Mouse (Mus musculus) hindbrain, embryonic 10.5 days (tissue): ENCODE results near the gene Slc8a1. TPM values are rescaled to one million over a fixed set of nuclear protein-coding genes. Genes with fewer than 3 reads are reported as not detected.

Experiments
- DNase-seq: peaks from one replicate; pipeline ENCODE4 v3.0.0-alpha.2; 2017; ENCODE audit warnings: low spot score
- H3K27ac ChIP-seq: fragments of 300-500 bp; sonication (generic); 2 replicates; pipeline ENCODE4 v1.5.1; 2016; ENCODE audit warnings: mild to moderate bottlenecking, moderate library complexity
- H3K27me3 ChIP-seq: fragments of 300-500 bp; sonication (generic); 2 replicates; pipeline ENCODE4 v1.6.1; 2016; ENCODE audit warnings: mild to moderate bottlenecking; ENCODE audit not compliant: poor library complexity, insufficient read depth, severe bottlenecking
- H3K36me3 ChIP-seq: fragments of 300-500 bp; sonication (generic); 2 replicates; pipeline ENCODE4 v1.6.1; 2016; ENCODE audit warnings: mild to moderate bottlenecking, moderate library complexity
- H3K4me1 ChIP-seq: fragments of 300-500 bp; sonication (generic); replicated peaks from 2 replicates; pipeline ENCODE4 v1.6.1; 2016; ENCODE audit warnings: mild to moderate bottlenecking
- H3K4me3 ChIP-seq: fragments of 300-500 bp; sonication (generic); 2 replicates; pipeline ENCODE4 v1.5.1; 2016; ENCODE audit warnings: mild to moderate bottlenecking, moderate library complexity
- H3K9me3 ChIP-seq: fragments of 300-500 bp; sonication (generic); 2 replicates; pipeline ENCODE4 v1.6.1; 2016; ENCODE audit warnings: mild to moderate bottlenecking, moderate library complexity
- WGBS: fragments of 180-500 bp; shearing (Covaris S2); methylation state at CpG from one replicate; pipeline ENCODE4 v1.1.7; 2016; 5-methylcytosine and 5-hydroxymethylcytosine counted together
- polyA plus RNA-seq: library from polyadenylated mRNA; unstranded; fragments of >200 nt; fragmentation: Nextera tagmentation; extraction: Ambion mirVana; gene quantifications from 2 replicates; pipeline ENCODE4 v1.2.1, GENCODE M21; 2016

Slc8a1 gene
- polyA plus RNA-seq, 1 experiment from 2014 or later, result 2.6 TPM

DNA sequence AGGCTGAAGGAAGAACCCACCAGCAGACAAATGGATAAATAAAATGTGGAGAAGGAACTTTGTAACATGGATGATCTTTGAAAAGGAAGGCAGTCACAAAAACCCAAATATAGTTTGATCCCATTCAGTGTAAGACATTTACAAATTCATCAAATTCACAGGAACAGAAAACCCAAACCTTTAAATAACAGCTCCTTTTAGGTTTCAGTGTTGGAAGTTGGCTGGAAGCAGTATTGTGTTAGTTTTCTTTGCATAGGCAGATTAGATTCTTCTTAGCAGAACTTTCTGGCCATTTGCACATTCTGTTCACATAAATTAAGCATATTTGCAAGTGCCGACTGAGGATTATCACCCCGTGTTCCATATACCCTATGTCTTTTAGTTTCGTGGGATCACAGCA, 193.3 kb downstream of the Slc8a1 start:
- peaks cover 5% of the 10 kb centered on the region for H3K4me1 ChIP-seq
- H3K36me3 ChIP-seq, result no peaks in the 10 kb centered on the region
- 95% methylated on average over 3 of the region's 3 CpGs for WGBS
- H3K27me3 ChIP-seq, result no peaks in the 10 kb centered on the region
- H3K9me3 ChIP-seq, result no peaks in the 10 kb centered on the region
- H3K4me3 ChIP-seq, result no peak overlapping the region
- DNase-seq, result no peak
- H3K27ac ChIP-seq, result no peak overlapping the region

DNA sequence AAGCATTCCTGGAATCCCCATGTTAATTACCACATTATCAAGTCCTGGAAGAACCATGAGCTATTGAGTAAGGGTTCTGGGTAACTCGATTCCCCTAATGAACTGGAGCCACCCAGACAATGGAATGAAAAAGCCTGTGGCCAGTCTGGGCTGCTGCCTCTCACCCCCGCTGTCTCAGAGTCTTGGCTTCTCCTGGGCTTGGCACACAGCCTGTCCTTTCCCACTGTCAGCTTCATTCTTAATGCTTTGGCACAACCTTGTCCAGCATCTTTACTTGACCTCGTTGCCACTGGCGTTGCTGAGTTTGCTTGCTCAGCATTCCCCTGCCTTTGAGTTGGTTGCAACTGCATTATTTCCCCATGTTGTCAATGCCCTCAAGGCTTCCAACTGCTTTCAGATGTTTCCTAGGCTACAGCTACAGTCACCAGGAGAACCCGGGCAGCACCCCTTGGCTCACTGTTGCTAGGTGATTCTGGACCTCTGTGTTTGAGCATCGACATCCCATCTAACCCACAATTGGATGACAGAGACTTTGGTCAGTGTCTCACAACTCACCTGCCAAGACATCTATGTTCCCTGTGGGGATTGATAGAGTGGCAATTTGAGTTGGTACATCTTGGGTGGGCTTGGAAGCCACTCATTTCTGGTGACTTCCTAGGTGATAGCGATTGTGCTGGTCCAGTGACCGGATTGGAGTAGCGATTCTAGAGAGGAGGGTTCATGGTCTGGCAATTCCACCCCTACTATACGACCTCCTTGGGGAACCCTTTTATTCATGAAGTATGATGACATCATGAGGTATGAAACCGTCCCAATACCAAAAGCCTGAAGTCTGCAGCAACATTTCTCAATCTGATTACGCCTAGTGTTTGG, 195.6 kb downstream of the Slc8a1 start:
- Histone ChIP-seq H3K4me3 (no peak overlapping the region), H3K9me3 (no peaks in the 10 kb centered on the region), H3K27ac (no peak overlapping the region), H3K36me3 (no peaks in the 10 kb centered on the region), H3K4me1 (peaks cover 9% of the 10 kb centered on the region), H3K27me3 (no peaks in the 10 kb centered on the region)
- 65% methylated on average over 12 of the region's 12 CpGs for WGBS
- peak; percentile 10 for DNase-seq

DNA sequence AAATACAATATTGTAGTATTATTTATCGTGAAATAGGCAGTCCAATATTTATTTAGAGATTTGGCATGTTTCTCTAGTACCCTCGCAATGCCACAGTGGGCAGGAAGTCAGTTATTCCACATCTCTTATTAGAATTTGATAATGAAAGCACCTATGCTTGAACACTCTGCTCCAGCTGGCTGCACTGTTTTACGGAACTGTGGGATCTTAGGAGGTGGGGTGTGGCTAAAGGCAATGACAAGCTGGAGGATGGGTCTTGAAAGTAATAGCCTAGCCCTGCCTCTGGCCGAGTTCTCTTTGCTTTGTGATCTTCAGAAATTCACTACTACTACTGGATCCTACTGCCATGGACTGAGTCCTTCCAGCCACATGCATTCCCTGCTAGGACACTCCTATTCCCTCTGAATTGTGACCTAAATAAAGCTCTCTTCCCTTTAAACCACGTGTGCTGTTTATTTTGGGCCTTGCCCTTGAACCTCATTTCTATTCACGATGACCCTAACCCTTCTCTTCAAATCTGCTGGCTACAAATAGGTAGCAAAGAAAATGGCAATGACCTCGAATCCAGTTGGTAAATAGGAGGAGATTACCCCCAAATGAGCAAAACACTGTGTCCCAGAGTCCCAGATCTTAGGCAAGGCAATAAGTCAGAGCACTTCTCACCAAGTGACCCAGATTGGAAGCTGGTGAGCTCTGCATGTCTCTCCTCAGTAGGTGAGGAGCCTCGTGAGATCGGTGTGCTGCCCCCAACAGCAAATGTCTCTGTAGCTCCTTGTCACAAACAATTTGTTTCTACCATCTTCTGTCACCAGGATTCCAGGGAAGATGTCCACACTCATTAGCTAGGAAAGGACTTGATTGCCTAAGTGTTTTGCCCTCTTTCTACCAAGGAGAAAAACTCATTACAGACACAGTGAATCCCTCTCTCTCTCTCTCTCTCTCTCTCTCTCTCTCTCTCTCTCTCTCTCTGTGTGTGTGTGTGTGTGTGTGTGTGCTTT, 199.7 kb downstream of the Slc8a1 start:
- Histone ChIP-seq H3K36me3 (no peaks in the 10 kb centered on the region), H3K9me3 (no peaks in the 10 kb centered on the region), H3K27me3 (no peaks in the 10 kb centered on the region), H3K4me1 (peaks cover 9% of the 10 kb centered on the region), H3K4me3 (no peak overlapping the region), H3K27ac (no peak overlapping the region)
- WGBS, result 74% methylated on average over 9 of the region's 9 CpGs
- no peak for DNase-seq

DNA sequence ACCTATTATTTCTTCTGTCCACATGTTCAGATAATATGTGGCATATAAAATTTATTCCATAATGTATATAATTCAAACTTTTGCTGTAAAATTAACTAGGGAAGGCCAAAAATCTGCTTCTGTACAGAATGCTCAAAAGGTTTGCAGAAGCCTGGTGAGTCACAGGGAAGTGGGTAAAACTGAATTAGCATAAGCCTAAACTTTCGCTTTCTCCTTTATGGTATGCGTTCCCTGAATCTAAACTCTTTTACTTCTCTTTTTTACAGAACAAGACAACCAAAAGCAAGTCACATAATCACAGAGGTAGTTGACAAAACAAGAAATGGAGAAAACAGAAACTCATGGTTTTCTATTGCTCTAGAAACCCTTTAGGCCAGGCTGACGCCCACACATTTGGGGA, 202.1 kb downstream of the Slc8a1 start:
- H3K36me3 ChIP-seq, result no peaks in the 10 kb centered on the region
- no peak overlapping the region for H3K27ac ChIP-seq
- 0 out of 2 replicates have a peak, but pooled peaks cover 3% of the 10 kb centered on the region for H3K4me1 ChIP-seq
- no peak overlapping the region for H3K4me3 ChIP-seq
- WGBS, result 87% methylated on average over 3 of the region's 3 CpGs
- DNase-seq, result no peak
- H3K27me3 ChIP-seq, result no peaks in the 10 kb centered on the region
- no peaks in the 10 kb centered on the region for H3K9me3 ChIP-seq

DNA sequence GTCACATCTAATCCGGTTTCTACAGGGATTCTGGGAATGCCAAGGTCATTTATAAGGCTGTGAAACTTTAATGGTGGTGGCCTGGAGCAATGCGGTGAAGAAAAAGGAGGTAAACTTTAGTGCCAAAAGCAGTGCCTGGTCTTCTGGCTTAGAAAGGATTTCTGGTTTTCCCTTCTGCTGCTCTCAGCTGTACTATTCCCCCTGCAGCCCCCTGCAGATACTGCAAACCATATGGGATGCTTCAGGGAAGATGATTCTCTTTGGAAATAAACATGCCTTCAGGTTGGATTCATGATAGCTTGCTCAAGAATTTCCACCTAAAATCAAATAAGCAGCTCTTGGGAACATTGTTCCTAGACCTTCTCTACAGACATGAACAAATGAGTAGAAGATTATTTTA, 208.3 kb downstream of the Slc8a1 start:
- WGBS, result 88% methylated on average over 2 of the region's 2 CpGs
- Histone ChIP-seq H3K4me3 (no peak overlapping the region), H3K4me1 (no peaks in the 10 kb centered on the region), H3K9me3 (no peaks in the 10 kb centered on the region), H3K27me3 (peaks cover 10% of the 10 kb centered on the region), H3K27ac (no peak overlapping the region), H3K36me3 (no peaks in the 10 kb centered on the region)
- DNase-seq, result no peak

DNA sequence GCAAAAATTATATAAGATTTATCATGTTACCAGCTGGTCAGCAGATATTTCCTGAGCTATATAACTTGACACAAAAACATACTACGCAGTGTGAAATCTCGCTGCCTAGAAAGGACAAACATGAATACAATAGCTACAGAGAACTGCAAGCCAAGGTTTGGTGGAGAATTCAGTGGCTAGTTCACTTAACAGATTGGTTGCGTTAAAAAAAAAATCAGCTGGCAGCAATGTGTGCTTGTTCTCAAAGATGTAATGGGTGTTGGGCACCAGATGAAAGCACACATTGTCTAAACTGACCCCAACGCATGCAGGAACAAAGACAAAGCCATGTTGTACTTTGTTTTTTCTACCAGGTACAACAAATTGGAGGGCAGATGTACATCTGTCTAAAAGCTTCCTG, 209.2 kb downstream of the Slc8a1 start:
- H3K36me3 ChIP-seq, result no peaks in the 10 kb centered on the region
- DNase-seq, result no peak
- H3K27me3 ChIP-seq, result peaks cover 10% of the 10 kb centered on the region
- no peaks in the 10 kb centered on the region for H3K4me1 ChIP-seq
- no peak overlapping the region for H3K27ac ChIP-seq
- H3K9me3 ChIP-seq, result no peaks in the 10 kb centered on the region
- 83% methylated on average over 4 of the region's 4 CpGs for WGBS
- no peak overlapping the region for H3K4me3 ChIP-seq

DNA sequence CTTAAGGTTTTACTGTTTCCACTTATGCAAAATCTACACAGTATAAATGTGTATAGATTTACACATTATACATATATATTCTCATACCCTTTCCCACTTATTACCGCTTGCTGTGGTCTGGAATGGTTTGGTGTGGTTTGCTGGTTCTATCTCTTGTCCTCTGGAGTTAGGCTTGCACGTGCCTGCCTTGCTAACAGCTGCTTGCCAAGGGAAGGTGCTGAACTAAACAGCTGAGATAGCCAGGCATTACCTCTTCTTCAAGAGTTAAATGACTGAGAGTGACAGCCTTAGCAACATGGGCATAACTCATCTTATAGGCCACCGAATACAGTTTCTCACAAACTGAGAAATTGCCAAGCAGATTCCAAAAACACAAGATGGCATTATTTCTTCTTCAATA, 211.7 kb downstream of the Slc8a1 start:
- peaks cover 17% of the 10 kb centered on the region for H3K27me3 ChIP-seq

DNA sequence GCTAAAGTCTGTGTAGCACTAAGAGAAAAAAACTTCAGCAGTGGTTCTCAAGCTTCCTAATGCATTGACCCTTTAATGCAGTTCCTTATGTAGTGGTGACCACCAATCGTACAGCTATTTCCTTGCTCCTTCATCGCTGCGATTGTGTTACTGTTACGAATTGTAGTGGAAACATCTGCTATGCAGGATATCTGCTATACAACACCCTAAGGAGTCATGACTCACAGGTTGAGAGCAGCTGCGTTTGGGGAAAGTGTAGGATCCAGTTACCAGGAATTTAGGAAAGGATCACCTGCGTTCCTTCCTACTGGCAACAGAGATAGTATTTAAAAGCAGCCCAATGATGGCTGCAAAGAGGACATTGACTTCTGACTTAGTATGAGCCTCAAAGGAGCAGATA, 213.4 kb downstream of the Slc8a1 start:
- DNase-seq, result no peak
- Histone ChIP-seq H3K36me3 (no peaks in the 10 kb centered on the region), H3K27me3 (peaks cover 18% of the 10 kb centered on the region), H3K9me3 (no peaks in the 10 kb centered on the region), H3K4me3 (no peak overlapping the region), H3K27ac (no peak overlapping the region), H3K4me1 (peaks cover 2% of the 10 kb centered on the region; the same call in 1 of the 2 replicates)
- 79% methylated on average over 6 of the region's 6 CpGs for WGBS

More for the DNA sequence above, 211.7 kb downstream of the Slc8a1 start:
- H3K36me3 ChIP-seq, result no peaks in the 10 kb centered on the region
- no peak overlapping the region for H3K4me3 ChIP-seq
- no peaks in the 10 kb centered on the region for H3K4me1 ChIP-seq
- 92% methylated on average over 3 of the region's 3 CpGs for WGBS
- no peaks in the 10 kb centered on the region for H3K9me3 ChIP-seq
- no peak overlapping the region for H3K27ac ChIP-seq
- DNase-seq, result no peak

DNA sequence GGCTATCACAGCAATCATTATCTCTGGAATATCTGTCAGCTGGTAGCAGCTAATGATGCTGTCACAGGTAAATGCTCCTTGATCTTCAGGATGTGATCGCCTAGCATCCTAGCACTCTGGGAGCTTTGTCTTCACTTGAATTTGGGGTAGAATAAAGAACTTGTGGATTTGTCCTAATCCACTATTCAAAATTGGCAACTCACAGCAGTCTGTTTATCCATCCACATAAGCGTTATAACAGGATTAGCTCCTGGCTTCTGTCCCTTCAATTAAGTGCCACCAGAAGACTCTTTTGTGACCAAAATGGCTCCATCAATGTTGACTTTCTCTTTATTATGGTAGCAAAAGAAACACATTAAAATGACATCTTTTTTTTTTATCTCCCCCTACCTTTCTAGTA, 214.2 kb downstream of the Slc8a1 start:
- peaks cover 18% of the 10 kb centered on the region for H3K27me3 ChIP-seq

DNA sequence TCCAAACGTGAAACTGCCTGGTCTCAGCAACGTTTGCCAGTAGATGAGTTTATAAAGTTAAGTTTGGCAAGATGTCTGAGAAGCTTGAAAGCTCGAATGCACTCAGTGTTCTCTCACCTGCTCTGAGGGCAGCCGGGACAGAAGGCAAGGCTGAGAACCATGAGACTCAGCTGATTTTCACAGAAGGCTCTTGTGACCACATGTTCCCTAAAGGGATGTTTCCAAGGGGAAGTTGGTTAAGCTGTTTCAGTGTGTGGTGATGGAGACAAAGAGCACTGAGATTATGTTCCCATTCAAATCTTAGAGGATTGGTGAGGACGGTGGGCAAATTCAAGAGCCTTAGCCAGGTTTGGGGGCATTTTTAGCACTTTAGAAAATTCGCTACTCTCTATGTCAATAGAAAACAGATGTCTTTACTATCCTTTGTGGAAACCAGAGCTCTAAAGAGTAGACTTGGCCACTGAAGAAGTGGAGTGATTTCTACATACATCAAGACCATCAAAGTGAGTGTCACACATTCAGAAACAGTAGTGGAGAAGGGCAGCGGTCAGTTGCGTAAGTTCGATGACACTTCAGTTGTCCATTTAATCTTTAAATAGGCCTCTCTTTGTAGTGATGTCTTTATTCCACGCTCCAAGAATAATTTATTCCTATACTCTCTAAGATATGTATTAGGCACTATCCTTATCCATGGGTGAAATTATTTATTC, 219.7 kb downstream of the Slc8a1 start:
- no peak overlapping the region for H3K27ac ChIP-seq
- H3K9me3 ChIP-seq, result no peaks in the 10 kb centered on the region
- H3K27me3 ChIP-seq, result peaks cover 19% of the 10 kb centered on the region; the same call in 1 of the 2 replicates
- no peak for DNase-seq
- no peaks in the 10 kb centered on the region for H3K36me3 ChIP-seq
- H3K4me1 ChIP-seq, result peaks cover 37% of the 10 kb centered on the region
- WGBS, result 89% methylated on average over 10 of the region's 10 CpGs
- H3K4me3 ChIP-seq, result no peak overlapping the region

More for the DNA sequence above, 214.2 kb downstream of the Slc8a1 start:
- no peak for DNase-seq
- Histone ChIP-seq H3K36me3 (no peaks in the 10 kb centered on the region), H3K4me3 (no peak overlapping the region), H3K27ac (no peak overlapping the region), H3K9me3 (no peaks in the 10 kb centered on the region), H3K4me1 (peaks cover 2% of the 10 kb centered on the region; the same call in 1 of the 2 replicates)
- WGBS, result 86% methylated on average over 2 of the region's 2 CpGs

DNA sequence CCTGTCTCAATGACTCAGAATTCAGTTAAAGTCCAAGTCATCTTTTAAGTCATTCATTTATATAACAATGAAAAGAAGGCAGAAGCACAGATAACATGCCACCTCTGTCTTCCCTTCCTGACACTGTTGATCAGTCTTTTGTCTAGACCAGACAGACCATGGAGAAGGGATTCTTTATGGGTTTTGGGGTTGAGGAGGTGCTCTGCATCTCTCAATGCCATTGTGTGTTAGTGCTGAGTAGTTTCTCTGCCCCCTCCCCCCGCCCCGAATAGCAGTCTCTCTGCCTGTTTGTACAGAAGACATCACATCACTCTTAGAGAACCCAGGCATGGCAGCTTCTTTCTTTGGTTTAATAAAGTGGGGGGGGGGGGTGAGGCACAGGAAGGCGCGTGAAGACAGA, 222.0 kb downstream of the Slc8a1 start:
- H3K27ac ChIP-seq, result no peak overlapping the region
- 21% methylated on average over 4 of the region's 4 CpGs for WGBS
- H3K36me3 ChIP-seq, result no peaks in the 10 kb centered on the region
- peak; percentile 36 for DNase-seq
- H3K27me3 ChIP-seq, result 0 out of 2 replicates have a peak, but pooled peaks cover 11% of the 10 kb centered on the region
- no peak overlapping the region for H3K4me3 ChIP-seq
- peaks cover 40% of the 10 kb centered on the region for H3K4me1 ChIP-seq
- no peaks in the 10 kb centered on the region for H3K9me3 ChIP-seq

DNA sequence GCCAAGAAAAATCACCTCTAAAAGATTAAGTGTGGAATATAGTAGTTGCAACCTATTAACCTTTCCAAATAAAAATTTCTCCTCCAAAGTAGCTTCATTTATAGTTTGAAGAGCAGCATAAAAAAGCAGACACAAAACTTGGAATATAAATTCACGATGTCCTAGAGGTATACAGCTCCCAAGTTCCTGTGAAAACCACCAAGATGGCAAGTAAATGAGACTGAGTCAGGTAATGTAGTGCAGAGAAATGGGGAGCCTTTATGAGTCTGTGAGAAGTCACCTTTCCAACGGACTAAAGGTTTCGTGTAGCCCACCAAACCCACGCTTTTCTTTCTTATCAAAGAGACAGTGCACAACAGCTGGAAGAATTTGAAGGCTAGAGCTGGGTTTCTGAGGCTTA, 224.2 kb downstream of the Slc8a1 start:
- WGBS, result 81% methylated on average over 4 of the region's 4 CpGs
- Histone ChIP-seq H3K4me3 (no peak overlapping the region), H3K4me1 (peaks cover 37% of the 10 kb centered on the region), H3K27me3 (0 out of 2 replicates have a peak, but pooled peaks cover 11% of the 10 kb centered on the region), H3K36me3 (no peaks in the 10 kb centered on the region), H3K27ac (peak overlapping the region; percentile 23; the same call in 1 of the 2 replicates), H3K9me3 (no peaks in the 10 kb centered on the region)
- DNase-seq, result no peak
